Mouse (Mus musculus): ENCODE data around the gene Lck. TPM values are rescaled to one million over a fixed set of nuclear protein-coding genes. Genes with fewer than 3 reads are reported as not detected.

Gene Lck
- total and polyA plus RNA-seq, 2 experiments from 2014 or later, result 17.5 to 20.7 TPM

DNA sequence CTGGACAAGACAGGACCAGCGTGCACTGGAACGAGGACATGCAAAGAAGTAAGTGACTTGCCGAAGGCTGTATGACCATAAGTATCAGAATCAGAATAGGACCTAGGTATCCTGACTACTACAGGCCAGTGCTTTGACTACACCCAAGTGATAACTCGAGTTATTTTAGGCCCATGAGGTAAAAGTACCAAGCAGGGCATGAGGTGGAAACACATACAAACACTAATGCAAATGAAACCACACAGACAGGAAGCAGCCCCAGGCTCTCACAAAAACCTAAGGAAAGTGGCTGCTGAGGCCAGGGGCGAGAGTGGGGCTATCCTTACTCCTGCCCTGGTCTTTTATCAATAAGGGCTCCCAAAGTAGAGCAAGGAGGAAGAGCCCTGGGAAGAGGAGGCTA lies 48.1 kb downstream of the Lck start:
- TF ChIP-seq CTCF (IDR thresholded peaks at IDR 0.05), result no peak
- Histone ChIP-seq H3K36me3 (ENCODE audit: insufficient read depth, low read length) (peaks cover 44% of the 10 kb centered on the region), H3K4me2 (ENCODE audit: low read depth, low read length, poor library complexity, severe bottlenecking) (no peak overlapping the region), H3K27ac (ENCODE audit: low read depth, low read length) (no peak overlapping the region), H3K4me1 (ENCODE audit: insufficient read depth, low read length) (no peaks in the 10 kb centered on the region), H3K27me3 (ENCODE audit: insufficient read depth, low read length) (no peaks in the 10 kb centered on the region), H3K4me3 (ENCODE audit: low read depth, low read length) (no peak overlapping the region), H3K9me3 (ENCODE audit: low read length) (no peaks in the 10 kb centered on the region), H3K9ac (replicated peaks; ENCODE audit: low read length, poor library complexity, severe bottlenecking) (no peak overlapping the region)
- DNase-seq (ENCODE audit: low spot score) (no peak), ATAC-seq (ENCODE audit: low FRiP score) (no peak)
- WGBS, result 90% methylated on average over 5 of the region's 5 CpGs

DNA sequence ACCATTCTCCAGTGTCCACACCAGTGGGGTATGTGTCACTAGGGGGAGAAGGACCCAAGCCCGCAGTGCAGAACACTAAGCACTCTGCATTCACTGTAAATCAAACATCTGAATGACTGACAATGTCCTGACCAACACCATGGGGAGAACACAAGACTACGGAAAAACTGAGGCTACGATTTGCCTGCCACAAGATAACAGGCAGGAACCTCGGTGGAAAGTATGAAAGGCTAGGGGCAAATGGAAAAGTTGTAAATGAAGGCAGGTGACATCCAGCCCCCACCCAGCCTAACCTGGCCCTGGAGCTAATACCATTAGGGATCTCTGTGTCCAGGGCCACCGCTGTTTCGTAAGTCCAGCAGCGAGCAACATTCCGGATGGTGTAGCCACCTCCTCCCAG lies 54.9 kb downstream of the Lck start:
- TF ChIP-seq CTCF (IDR thresholded peaks at IDR 0.05), result no peak
- Histone ChIP-seq H3K9me3 (ENCODE audit: low read length) (no peaks in the 10 kb centered on the region), H3K27ac (ENCODE audit: low read depth, low read length) (no peak overlapping the region), H3K9ac (replicated peaks; ENCODE audit: low read length, poor library complexity, severe bottlenecking) (no peak overlapping the region), H3K27me3 (ENCODE audit: insufficient read depth, low read length) (no peaks in the 10 kb centered on the region), H3K36me3 (ENCODE audit: insufficient read depth, low read length) (peaks cover 39% of the 10 kb centered on the region), H3K4me2 (ENCODE audit: low read depth, low read length, poor library complexity, severe bottlenecking) (no peak overlapping the region), H3K4me3 (ENCODE audit: low read depth, low read length) (no peak overlapping the region), H3K4me1 (ENCODE audit: insufficient read depth, low read length) (no peaks in the 10 kb centered on the region)
- 89% methylated on average over 8 of the region's 8 CpGs for WGBS
- ATAC-seq (ENCODE audit: low FRiP score) (no peak), DNase-seq (ENCODE audit: low spot score) (no peak)

DNA sequence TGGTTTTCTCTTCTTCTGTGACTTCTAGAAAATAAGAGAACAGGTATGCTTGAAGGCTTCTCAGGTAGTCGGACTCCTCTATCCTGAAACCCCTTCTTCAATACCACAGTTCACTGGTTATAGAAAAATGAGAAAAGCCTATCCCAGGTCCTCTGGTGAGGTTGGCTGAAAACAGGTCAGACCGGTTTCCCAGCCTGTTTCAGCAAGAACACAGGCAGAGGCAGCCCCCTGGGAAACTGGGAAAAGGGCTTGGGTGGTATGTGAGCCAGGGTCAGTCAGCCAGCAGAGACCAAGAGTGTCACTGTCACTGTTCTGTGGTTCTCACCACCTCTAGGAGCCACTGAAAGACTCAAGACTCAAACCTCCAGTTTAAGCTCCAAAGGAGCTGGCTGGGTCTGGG lies 56.5 kb downstream of the Lck start:
- H3K9me3 ChIP-seq (ENCODE audit: low read length), result no peaks in the 10 kb centered on the region
- 60% methylated on average over 2 of the region's 2 CpGs for WGBS
- H3K27me3 ChIP-seq (ENCODE audit: insufficient read depth, low read length), result no peaks in the 10 kb centered on the region
- peaks cover 24% of the 10 kb centered on the region; the same call in 1 of the 2 replicates for H3K36me3 ChIP-seq (ENCODE audit: insufficient read depth, low read length)
- H3K4me1 ChIP-seq (ENCODE audit: insufficient read depth, low read length), result no peaks in the 10 kb centered on the region
- no peak overlapping the region for H3K4me2 ChIP-seq (ENCODE audit: low read depth, low read length, poor library complexity, severe bottlenecking)
- no peak overlapping the region for H3K9ac ChIP-seq (replicated peaks; ENCODE audit: low read length, poor library complexity, severe bottlenecking)
- DNase-seq (ENCODE audit: low spot score), result no peak
- no peak overlapping the region for H3K27ac ChIP-seq (ENCODE audit: low read depth, low read length)
- no peak overlapping the region for H3K4me3 ChIP-seq (ENCODE audit: low read depth, low read length)
- TF ChIP-seq CTCF (IDR thresholded peaks at IDR 0.05), result no peak
- no peak for ATAC-seq (ENCODE audit: low FRiP score)

DNA sequence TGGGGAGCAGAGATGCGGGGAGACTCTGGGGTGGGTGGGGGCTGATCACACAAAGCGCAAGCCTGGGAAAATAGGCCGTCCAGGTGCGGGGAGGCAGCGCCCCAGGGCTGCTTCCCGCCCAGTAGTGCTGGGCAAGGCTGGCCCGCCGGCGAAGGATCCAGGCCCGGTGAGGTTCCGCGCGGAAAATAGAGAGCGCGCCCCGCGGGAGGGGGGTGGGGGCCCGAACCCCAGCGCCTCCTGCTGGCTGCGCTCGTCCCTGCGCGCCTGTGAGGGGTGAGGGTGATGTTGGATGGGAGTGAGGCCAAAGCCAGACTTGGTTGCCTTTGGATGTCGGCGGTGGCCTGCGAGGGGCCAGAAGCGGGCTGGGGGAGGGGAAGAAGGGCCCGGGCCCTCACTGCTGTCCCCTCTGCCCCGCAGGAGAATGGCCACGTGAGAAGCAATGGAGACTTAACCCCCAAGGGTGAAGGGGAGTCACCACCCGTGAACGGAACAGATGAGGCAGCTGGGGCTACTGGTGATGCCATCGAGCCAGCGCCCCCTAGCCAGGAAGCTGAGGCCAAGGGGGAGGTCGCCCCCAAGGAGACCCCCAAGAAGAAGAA lies 59.0 kb downstream of the Lck start:
- TF ChIP-seq CTCF (IDR thresholded peaks at IDR 0.05), result peak; percentile 83
- Histone ChIP-seq H3K4me1 (ENCODE audit: insufficient read depth, low read length) (no peaks in the 10 kb centered on the region; the same call in 1 of the 2 replicates), H3K9me3 (ENCODE audit: low read length) (no peaks in the 10 kb centered on the region), H3K9ac (replicated peaks; ENCODE audit: low read length, poor library complexity, severe bottlenecking) (peak overlapping the region; percentile 100), H3K27me3 (ENCODE audit: insufficient read depth, low read length) (no peaks in the 10 kb centered on the region), H3K27ac (ENCODE audit: low read depth, low read length) (peak overlapping the region; percentile 98), H3K36me3 (ENCODE audit: insufficient read depth, low read length) (peaks cover 19% of the 10 kb centered on the region; the same call in 1 of the 2 replicates), H3K4me3 (ENCODE audit: low read depth, low read length) (peak overlapping the region; percentile 100), H3K4me2 (ENCODE audit: low read depth, low read length, poor library complexity, severe bottlenecking) (peak overlapping the region; percentile 58)
- ATAC-seq (ENCODE audit: low FRiP score) (peak; percentile 47), DNase-seq (ENCODE audit: low spot score) (peak; percentile 71)
- 1% methylated on average over 25 of the region's 35 CpGs for WGBS

DNA sequence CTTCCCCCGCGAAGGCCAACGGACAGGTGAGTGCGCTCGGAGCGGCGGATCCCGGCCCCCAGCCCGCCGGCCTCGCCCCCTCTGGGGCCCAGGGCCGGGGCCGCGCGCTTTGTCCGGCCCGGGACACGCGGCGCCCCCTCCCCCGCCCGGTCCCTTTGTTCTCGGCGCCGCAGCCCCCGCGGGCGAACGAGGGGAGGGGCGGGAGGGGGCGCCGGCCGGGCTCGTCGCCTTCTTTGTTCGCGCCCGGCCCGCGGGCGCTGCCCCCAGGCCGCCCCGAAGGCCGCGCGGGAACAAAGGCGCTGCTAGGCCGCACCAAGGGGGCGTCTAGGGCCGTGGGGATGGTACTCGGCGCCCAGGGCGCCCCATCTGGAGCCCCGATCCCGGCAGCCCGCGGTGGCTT lies 59.5 kb downstream of the Lck start:
- ATAC-seq (ENCODE audit: low FRiP score), result peak; percentile 39
- DNase-seq (ENCODE audit: low spot score), result no peak
- no peaks in the 10 kb centered on the region; the same call in 1 of the 2 replicates for H3K4me1 ChIP-seq (ENCODE audit: insufficient read depth, low read length)

DNA sequence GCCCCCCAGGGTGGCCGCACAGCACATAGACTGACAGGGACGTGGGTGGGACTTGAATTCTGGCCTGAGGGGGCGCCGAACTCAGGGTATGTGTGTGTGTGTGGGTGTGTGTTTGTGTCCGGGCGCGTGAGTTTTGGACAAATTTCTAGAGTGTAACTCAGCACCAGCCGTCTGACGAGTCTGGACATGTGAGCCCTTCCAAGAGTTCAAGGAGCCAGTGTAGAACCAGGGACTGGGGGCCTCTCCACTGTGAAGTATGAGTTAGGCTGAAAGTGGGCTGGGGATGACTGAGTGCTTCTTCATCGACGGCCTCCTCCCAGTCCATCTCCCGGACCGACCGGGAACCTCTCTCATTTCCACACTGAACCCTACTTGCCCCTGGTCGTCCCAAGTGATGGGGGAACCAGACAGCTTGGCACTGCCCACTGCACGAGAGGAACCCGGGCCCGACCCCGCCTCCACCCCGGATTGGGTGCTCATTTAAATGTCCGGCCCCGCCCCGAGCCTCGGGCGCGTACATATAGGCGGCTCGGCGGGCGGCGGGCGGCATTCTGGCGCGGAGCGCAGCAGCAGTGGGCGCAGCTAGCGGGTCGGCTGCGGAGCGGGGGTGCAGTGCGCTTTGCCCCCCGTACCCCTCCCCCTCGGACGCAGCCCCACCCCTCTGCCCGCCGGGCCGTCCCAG lies 60.2 kb downstream of the Lck start, which contains the start of gene Marcksl1:
Marcksl1 (plus strand) TSS at position 496 of the 682 bp plus-strand sequence.
- WGBS, result 6% methylated on average over 42 of the region's 47 CpGs
- TF ChIP-seq CTCF (IDR thresholded peaks at IDR 0.05), result no peak

More for the DNA sequence above, 59.5 kb downstream of the Lck start:
- peaks cover 19% of the 10 kb centered on the region; the same call in 1 of the 2 replicates for H3K36me3 ChIP-seq (ENCODE audit: insufficient read depth, low read length)
- H3K9ac ChIP-seq (replicated peaks; ENCODE audit: low read length, poor library complexity, severe bottlenecking), result peak overlapping the region; percentile 100
- H3K27ac ChIP-seq (ENCODE audit: low read depth, low read length), result peak overlapping the region; percentile 98
- no peaks in the 10 kb centered on the region for H3K27me3 ChIP-seq (ENCODE audit: insufficient read depth, low read length)
- 0% methylated on average over 12 of the region's 57 CpGs for WGBS
- TF ChIP-seq CTCF (IDR thresholded peaks at IDR 0.05), result no peak
- H3K4me2 ChIP-seq (ENCODE audit: low read depth, low read length, poor library complexity, severe bottlenecking), result peak overlapping the region; percentile 58
- H3K9me3 ChIP-seq (ENCODE audit: low read length), result no peaks in the 10 kb centered on the region
- H3K4me3 ChIP-seq (ENCODE audit: low read depth, low read length), result peak overlapping the region; percentile 100

More for the DNA sequence above, 60.2 kb downstream of the Lck start, which contains the start of gene Marcksl1:
- H3K4me1 ChIP-seq (ENCODE audit: insufficient read depth, low read length), result no peaks in the 10 kb centered on the region; the same call in 1 of the 2 replicates
- no peaks in the 10 kb centered on the region for H3K27me3 ChIP-seq (ENCODE audit: insufficient read depth, low read length)
- peak within 1 kb of the TSS; percentile 98 for H3K27ac ChIP-seq (ENCODE audit: low read depth, low read length)
- peak within 1 kb of the TSS; percentile 100 for H3K4me3 ChIP-seq (ENCODE audit: low read depth, low read length)
- peak within 1 kb of the TSS; percentile 100 for H3K9ac ChIP-seq (replicated peaks; ENCODE audit: low read length, poor library complexity, severe bottlenecking)
- DNase-seq (ENCODE audit: low spot score), result peak; percentile 93
- ATAC-seq (ENCODE audit: low FRiP score), result peak; percentile 82
- peaks cover 14% of the 10 kb centered on the region; the same call in 1 of the 2 replicates for H3K36me3 ChIP-seq (ENCODE audit: insufficient read depth, low read length)
- H3K9me3 ChIP-seq (ENCODE audit: low read length), result no peaks in the 10 kb centered on the region
- H3K4me2 ChIP-seq (ENCODE audit: low read depth, low read length, poor library complexity, severe bottlenecking), result peak within 1 kb of the TSS; percentile 58
